Mouse (Mus musculus): ENCODE data around the gene Spcs2.

- TF ChIP-seq CTCF (IDR thresholded peaks at IDR 0.05; ENCODE audit: borderline replicate concordance, extremely low read depth, insufficient read depth, insufficient read length) (peak; percentile 70; the same call in 1 of the 2 replicates), POLR2A (IDR thresholded peaks at IDR 0.05; ENCODE audit: borderline replicate concordance, extremely low read depth, insufficient read depth, insufficient read length, poor library complexity, severe bottlenecking) (no peak)
These were observed 65.2 kb downstream of the Spcs2 start for GRCm38 (mm10) chr7:99797911-99798647.
